Mouse (Mus musculus) liver, embryonic 12.5 days (tissue): Measurements from ENCODE around the gene Tmem117. TPM values are rescaled to one million over a fixed set of nuclear protein-coding genes. Genes with fewer than 3 reads are reported as not detected.

ENCODE experiments used
- ATAC-seq: fragments of 200-750 bp; cut with Nextera tagmentation; 2 replicates; pipeline ENCODE4 v1.8.0; 2017; ENCODE audit warnings: moderate number of reproducible peaks, mild to moderate bottlenecking, moderate library complexity
- H3K27ac ChIP-seq: fragments of 300-500 bp; sonication (generic); 2 replicates; pipeline ENCODE4 v1.5.1; 2016; ENCODE audit warnings: mild to moderate bottlenecking
- H3K27me3 ChIP-seq: fragments of 300-500 bp; sonication (generic); replicated peaks from 2 replicates; pipeline ENCODE4 v1.6.1; 2016; ENCODE audit warnings: mild to moderate bottlenecking, moderate library complexity
- H3K36me3 ChIP-seq: fragments of 300-500 bp; sonication (generic); 2 replicates; pipeline ENCODE4 v1.6.1; 2016; ENCODE audit warnings: mild to moderate bottlenecking, moderate library complexity
- H3K4me1 ChIP-seq: fragments of 300-500 bp; sonication (generic); 2 replicates; pipeline ENCODE4 v1.6.1; 2016
- H3K4me2 ChIP-seq: fragments of 300-500 bp; sonication (generic); 2 replicates; pipeline ENCODE4 v1.6.1; 2016; ENCODE audit warnings: mild to moderate bottlenecking, moderate library complexity
- H3K4me3 ChIP-seq: fragments of 300-500 bp; sonication (generic); 2 replicates; pipeline ENCODE4 v1.5.1; 2016; ENCODE audit warnings: mild to moderate bottlenecking, moderate library complexity
- H3K9ac ChIP-seq: fragments of 300-500 bp; sonication (generic); 2 replicates; pipeline ENCODE4 v1.6.1; 2016; ENCODE audit warnings: mild to moderate bottlenecking, moderate library complexity
- H3K9me3 ChIP-seq: fragments of 300-500 bp; sonication (generic); replicated peaks from 2 replicates; pipeline ENCODE4 v1.6.1; 2016; ENCODE audit warnings: mild to moderate bottlenecking, moderate library complexity
- WGBS: fragments of 180-500 bp; shearing (Covaris S2); methylation state at CpG from one replicate; pipeline ENCODE4 v1.1.7; 2016; ENCODE audit not compliant: insufficient replicate concordance; 5-methylcytosine and 5-hydroxymethylcytosine counted together
- polyA plus RNA-seq: library from polyadenylated mRNA; unstranded; fragments of >200 nt; fragmentation: Nextera tagmentation; extraction: Ambion mirVana; gene quantifications from 2 replicates; pipeline ENCODE4 v1.2.1, GENCODE M21; 2016

Tmem117 gene
- polyA plus RNA-seq, 1 experiment from 2014 or later = not detected

DNA sequence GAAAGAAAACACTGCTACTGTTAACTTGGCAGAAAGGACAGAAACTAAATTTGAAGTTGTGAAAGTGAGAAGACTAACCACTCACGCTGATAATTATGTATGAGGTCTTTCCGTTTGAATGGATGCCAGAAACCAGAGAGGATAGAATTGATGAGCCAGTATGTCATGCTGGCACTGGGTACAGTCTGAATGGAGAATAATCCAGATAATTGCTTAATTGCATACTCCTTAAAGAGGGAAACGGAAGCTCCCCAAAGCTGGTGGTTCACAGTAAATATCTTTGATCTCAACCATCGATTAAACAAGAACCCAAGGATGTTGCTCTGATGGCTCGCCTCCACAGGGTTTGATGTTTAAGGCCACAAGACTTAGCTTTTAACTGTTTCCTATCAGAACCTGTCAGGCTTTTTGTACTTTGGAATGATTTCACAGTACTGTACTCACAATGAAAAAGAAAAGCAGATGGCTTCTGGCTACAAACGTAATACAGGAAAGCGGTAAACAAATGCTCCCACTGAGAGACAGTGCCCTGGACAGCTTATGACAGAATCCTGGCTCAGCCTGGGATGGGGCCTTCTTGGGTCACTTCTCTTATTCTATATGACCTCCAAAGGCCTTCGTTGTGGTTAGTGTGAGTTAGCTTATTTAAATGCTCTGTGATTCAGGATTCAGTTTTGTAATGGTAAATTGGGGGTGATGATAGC lies 376.2 kb downstream of the Tmem117 start:
- 66% methylated on average over 8 of the region's 8 CpGs for WGBS
- no peak overlapping the region for H3K27ac ChIP-seq
- no peaks in the 10 kb centered on the region for H3K27me3 ChIP-seq
- H3K4me3 ChIP-seq = no peak overlapping the region
- peaks cover 4% of the 10 kb centered on the region; the same call in 1 of the 2 replicates for H3K9me3 ChIP-seq
- H3K36me3 ChIP-seq = no peaks in the 10 kb centered on the region
- H3K9ac ChIP-seq = no peak overlapping the region
- no peak overlapping the region for H3K4me2 ChIP-seq
- ATAC-seq = no peak
- H3K4me1 ChIP-seq = no peaks in the 10 kb centered on the region

GRCm38 (mm10) chr15:95022251-95022650 lies 393.2 kb downstream of the Tmem117 start:
- no peaks in the 10 kb centered on the region for H3K9me3 ChIP-seq
- H3K4me3 ChIP-seq = no peak overlapping the region
- no peak for ATAC-seq
- 66% methylated on average over 7 of the region's 7 CpGs for WGBS
- H3K9ac ChIP-seq = no peak overlapping the region
- no peaks in the 10 kb centered on the region for H3K27me3 ChIP-seq
- H3K4me2 ChIP-seq = no peak overlapping the region
- H3K4me1 ChIP-seq = no peaks in the 10 kb centered on the region
- H3K36me3 ChIP-seq = no peaks in the 10 kb centered on the region
- no peak overlapping the region for H3K27ac ChIP-seq

DNA sequence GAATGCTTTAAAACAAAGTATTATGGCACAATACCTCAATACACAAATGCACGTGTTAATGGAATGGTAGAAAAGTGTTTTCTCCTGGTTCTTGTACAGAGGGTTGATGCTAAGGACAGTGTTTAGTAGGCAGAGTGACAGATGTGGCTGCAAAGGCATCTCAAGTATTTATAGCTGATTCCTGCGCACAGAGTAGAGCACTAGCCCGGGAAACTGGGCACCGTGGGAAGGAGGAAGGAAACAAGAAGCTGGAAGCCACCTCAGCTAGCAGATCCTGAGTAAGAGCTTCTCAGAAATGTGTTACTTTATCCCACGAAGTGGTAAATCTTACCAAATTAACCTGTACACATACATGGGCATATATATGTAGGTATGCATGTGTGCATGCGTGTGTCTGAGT lies 395.4 kb downstream of the Tmem117 start:
- Histone ChIP-seq H3K4me3 (no peak overlapping the region), H3K36me3 (no peaks in the 10 kb centered on the region), H3K9me3 (no peaks in the 10 kb centered on the region), H3K27me3 (no peaks in the 10 kb centered on the region), H3K4me1 (no peaks in the 10 kb centered on the region), H3K9ac (no peak overlapping the region), H3K4me2 (no peak overlapping the region), H3K27ac (no peak overlapping the region)
- WGBS = 47% methylated on average over 6 of the region's 6 CpGs
- no peak for ATAC-seq

- no peaks in the 10 kb centered on the region for H3K36me3 ChIP-seq
- no peak overlapping the region for H3K4me2 ChIP-seq
- no peaks in the 10 kb centered on the region for H3K4me1 ChIP-seq
- H3K9ac ChIP-seq = no peak overlapping the region
- 74% methylated on average over 13 of the region's 13 CpGs for WGBS
- ATAC-seq = no peak
- no peaks in the 10 kb centered on the region for H3K9me3 ChIP-seq
- H3K27me3 ChIP-seq = no peaks in the 10 kb centered on the region
- no peak overlapping the region for H3K27ac ChIP-seq
- no peak overlapping the region for H3K4me3 ChIP-seq
These were observed 399.9 kb downstream of the Tmem117 start for GRCm38 (mm10) chr15:95028862-95029486.

DNA sequence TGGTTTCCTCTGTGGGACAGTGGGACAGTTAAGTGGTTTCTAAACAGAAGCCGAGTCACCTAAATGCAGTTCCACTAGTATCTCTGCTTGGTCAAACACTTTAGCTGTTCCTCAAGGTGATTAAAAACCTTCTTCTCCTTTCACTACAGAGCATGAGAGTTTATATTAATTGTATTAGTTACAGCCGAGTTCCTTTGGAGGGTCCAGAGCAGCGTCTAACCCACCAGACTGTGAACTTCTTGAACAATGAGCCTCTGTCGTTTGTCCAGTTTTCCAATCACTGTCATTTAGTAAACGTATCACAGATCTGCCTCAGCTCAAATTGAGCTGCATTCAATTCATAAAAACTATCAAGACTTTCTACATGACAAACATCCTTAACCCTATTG lies 400.4 kb downstream of the Tmem117 start:
- no peak for ATAC-seq

GRCm38 (mm10) chr15:95042437-95042836 lies 413.4 kb downstream of the Tmem117 start:
- no peaks in the 10 kb centered on the region for H3K4me1 ChIP-seq
- no peak overlapping the region for H3K4me3 ChIP-seq
- no peaks in the 10 kb centered on the region for H3K36me3 ChIP-seq
- H3K27me3 ChIP-seq = no peaks in the 10 kb centered on the region
- H3K27ac ChIP-seq = no peak overlapping the region
- no peak overlapping the region for H3K4me2 ChIP-seq
- no peak overlapping the region for H3K9ac ChIP-seq
- H3K9me3 ChIP-seq = no peaks in the 10 kb centered on the region
- WGBS = 63% methylated on average over 9 of the region's 9 CpGs
- no peak for ATAC-seq

More for the DNA sequence above, 400.4 kb downstream of the Tmem117 start:
- Histone ChIP-seq H3K27me3 (no peaks in the 10 kb centered on the region), H3K4me2 (no peak overlapping the region), H3K9ac (no peak overlapping the region), H3K4me1 (no peaks in the 10 kb centered on the region), H3K36me3 (no peaks in the 10 kb centered on the region), H3K4me3 (no peak overlapping the region), H3K9me3 (no peaks in the 10 kb centered on the region), H3K27ac (no peak overlapping the region)
- 58% methylated on average over 5 of the region's 5 CpGs for WGBS

GRCm38 (mm10) chr15:95044011-95044410 lies 415.0 kb downstream of the Tmem117 start:
- H3K27me3 ChIP-seq = no peaks in the 10 kb centered on the region
- H3K36me3 ChIP-seq = no peaks in the 10 kb centered on the region
- H3K4me2 ChIP-seq = no peak overlapping the region
- 62% methylated on average over 8 of the region's 8 CpGs for WGBS
- ATAC-seq = no peak
- H3K4me3 ChIP-seq = no peak overlapping the region
- H3K9me3 ChIP-seq = 0 out of 2 replicates have a peak, but pooled peaks cover 3% of the 10 kb centered on the region
- no peak overlapping the region for H3K27ac ChIP-seq
- H3K9ac ChIP-seq = no peak overlapping the region
- H3K4me1 ChIP-seq = no peaks in the 10 kb centered on the region

DNA sequence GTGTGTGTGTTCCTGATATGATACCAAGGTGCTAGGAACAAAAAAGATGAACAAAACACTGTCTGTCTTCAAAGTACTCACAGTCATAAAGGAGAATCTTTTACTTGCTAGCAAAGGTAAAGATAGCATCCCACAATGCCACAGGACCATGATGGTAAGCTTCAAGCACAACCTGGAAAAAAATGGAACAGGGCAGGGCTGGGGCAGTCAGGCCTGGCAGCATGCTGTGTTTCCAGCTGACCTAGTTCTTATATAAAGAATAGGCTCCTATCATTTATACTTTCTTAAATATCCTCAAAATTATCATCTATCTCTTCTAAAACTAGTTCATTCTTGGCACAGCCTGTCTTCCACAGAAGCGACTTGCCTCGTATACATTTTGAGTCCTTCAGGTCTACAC lies 418.5 kb downstream of the Tmem117 start:
- no peak for ATAC-seq
- no peaks in the 10 kb centered on the region for H3K27me3 ChIP-seq
- no peak overlapping the region for H3K9ac ChIP-seq
- 0 out of 2 replicates have a peak, but pooled peaks cover 3% of the 10 kb centered on the region for H3K9me3 ChIP-seq
- H3K36me3 ChIP-seq = no peaks in the 10 kb centered on the region
- H3K4me3 ChIP-seq = no peak overlapping the region
- H3K4me2 ChIP-seq = no peak overlapping the region
- 69% methylated on average over 2 of the region's 2 CpGs for WGBS
- H3K4me1 ChIP-seq = no peaks in the 10 kb centered on the region
- H3K27ac ChIP-seq = no peak overlapping the region

GRCm38 (mm10) chr15:95049171-95049729 lies 420.2 kb downstream of the Tmem117 start:
- H3K9me3 ChIP-seq = 0 out of 2 replicates have a peak, but pooled peaks cover 3% of the 10 kb centered on the region
- WGBS = 65% methylated on average over 6 of the region's 6 CpGs
- H3K4me2 ChIP-seq = no peak overlapping the region
- H3K36me3 ChIP-seq = no peaks in the 10 kb centered on the region
- H3K27me3 ChIP-seq = no peaks in the 10 kb centered on the region
- ATAC-seq = no peak
- H3K4me1 ChIP-seq = no peaks in the 10 kb centered on the region
- H3K27ac ChIP-seq = no peak overlapping the region
- no peak overlapping the region for H3K4me3 ChIP-seq
- H3K9ac ChIP-seq = no peak overlapping the region

DNA sequence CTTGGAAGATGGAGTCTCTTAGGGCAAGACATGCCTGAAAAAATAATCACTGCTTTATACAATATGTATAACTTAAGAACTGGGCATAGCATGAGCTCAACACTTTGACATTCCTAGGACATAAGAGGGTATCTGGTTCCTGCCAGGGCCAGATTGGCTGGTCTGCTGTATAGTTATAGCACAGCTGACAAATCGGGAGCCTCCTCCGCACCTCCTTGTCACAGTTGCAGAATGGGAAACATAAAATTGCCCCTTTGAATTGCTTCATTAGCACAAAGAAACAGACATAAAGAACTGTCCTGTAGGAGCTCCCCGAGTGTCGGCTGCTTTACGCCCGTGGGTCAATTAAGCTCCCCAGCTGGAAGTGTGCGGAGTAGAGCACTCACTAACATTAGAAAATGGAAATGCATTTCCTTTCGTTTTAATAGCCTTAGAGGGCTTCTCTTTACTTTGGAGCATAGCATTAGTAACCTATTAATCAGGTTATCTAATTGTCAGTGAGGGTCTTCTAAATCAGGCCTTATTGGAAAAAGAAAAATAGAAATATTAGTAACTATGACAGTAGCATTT lies 426.1 kb downstream of the Tmem117 start:
- no peaks in the 10 kb centered on the region for H3K36me3 ChIP-seq
- 68% methylated on average over 8 of the region's 8 CpGs for WGBS
- no peak overlapping the region for H3K4me2 ChIP-seq
- ATAC-seq = no peak
- no peak overlapping the region for H3K4me3 ChIP-seq
- H3K27me3 ChIP-seq = no peaks in the 10 kb centered on the region
- no peak overlapping the region for H3K9ac ChIP-seq
- 0 out of 2 replicates have a peak, but pooled peaks cover 6% of the 10 kb centered on the region for H3K9me3 ChIP-seq
- no peaks in the 10 kb centered on the region for H3K4me1 ChIP-seq
- H3K27ac ChIP-seq = no peak overlapping the region

DNA sequence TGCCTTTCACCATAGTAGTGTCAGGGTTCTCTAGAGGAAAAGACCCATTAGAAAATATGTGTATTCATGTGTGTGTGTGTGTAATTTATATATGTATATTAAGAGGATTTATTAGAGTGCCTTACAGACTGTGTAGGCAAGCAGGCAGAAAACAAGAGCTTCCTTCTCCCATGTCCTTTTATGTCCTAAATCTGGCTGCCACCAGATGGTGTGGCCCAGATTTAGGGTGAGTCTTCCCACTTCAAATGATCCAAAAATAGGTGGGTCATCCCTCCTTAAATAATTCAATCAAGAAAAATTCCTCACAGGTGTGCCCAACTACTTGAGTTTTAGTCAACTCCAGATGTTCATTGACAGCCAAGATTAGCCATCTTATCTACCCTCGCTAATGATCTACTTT lies 439.0 kb downstream of the Tmem117 start:
- no peaks in the 10 kb centered on the region for H3K27me3 ChIP-seq
- no peak overlapping the region for H3K9ac ChIP-seq
- 61% methylated on average over 1 of the region's 1 CpGs for WGBS
- H3K27ac ChIP-seq = no peak overlapping the region
- no peak for ATAC-seq
- H3K4me2 ChIP-seq = no peak overlapping the region
- no peaks in the 10 kb centered on the region for H3K4me1 ChIP-seq
- H3K9me3 ChIP-seq = peaks cover 13% of the 10 kb centered on the region; the same call in 1 of the 2 replicates
- H3K36me3 ChIP-seq = no peaks in the 10 kb centered on the region
- no peak overlapping the region for H3K4me3 ChIP-seq

DNA sequence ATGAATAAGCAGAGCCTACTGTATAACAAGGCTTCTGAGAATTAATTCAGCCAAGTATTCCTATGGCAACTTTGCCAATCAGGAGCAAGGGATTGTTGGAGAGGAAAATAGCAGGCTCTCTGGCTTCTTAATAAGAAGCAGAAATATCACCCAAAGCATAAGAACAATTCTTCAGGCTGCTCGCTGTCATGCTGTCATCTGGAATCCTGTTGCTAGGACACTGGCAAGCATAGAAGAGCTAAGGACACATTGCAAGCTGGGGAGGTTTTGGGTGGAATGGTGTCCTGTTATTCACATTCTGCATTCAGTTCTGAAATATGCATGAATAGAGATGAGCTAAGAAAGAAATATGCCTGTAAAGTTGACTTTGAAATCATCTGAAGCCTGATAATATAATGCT lies 439.8 kb downstream of the Tmem117 start:
- no peak for ATAC-seq
- H3K4me3 ChIP-seq = no peak overlapping the region
- no peak overlapping the region for H3K27ac ChIP-seq
- 70% methylated on average over 1 of the region's 1 CpGs for WGBS
- no peaks in the 10 kb centered on the region for H3K4me1 ChIP-seq
- H3K9me3 ChIP-seq = peaks cover 13% of the 10 kb centered on the region; the same call in 1 of the 2 replicates
- no peaks in the 10 kb centered on the region for H3K27me3 ChIP-seq
- H3K4me2 ChIP-seq = no peak overlapping the region
- no peak overlapping the region for H3K9ac ChIP-seq
- H3K36me3 ChIP-seq = no peaks in the 10 kb centered on the region
